Mouse (Mus musculus) lung, postnatal 36 days (tissue): ENCODE measurements around the gene Olfr1424.
"Not testable (repeated sequence)": the region's sequence is repeated elsewhere in the genome, so short reads cannot be mapped to it uniquely, and the experiment has no call there.

ENCODE experiments used
- DNase-seq: peaks from one replicate; pipeline ENCODE4 v3.0.0; 2022; ENCODE audit warnings: mixed read lengths

Gene Olfr1424

DNA sequence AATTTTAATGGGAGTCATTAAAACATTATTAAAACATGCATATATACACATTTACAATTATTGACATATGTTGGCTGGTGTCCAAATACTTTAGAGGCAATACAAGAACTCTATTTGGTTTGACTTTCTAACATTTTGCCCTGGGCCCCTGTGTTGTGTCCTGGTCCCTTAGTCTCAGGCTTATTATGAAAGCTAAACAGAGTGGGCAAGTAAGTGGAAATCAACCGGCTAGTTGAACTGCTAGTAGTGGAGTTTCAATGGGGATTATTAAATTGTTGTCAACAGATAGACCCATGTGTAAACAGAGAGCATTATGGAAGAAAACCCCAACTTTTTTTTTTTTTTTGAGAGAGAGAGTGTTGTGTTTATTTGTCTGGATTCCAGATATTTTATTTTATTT is at the start of gene Olfr1424:
TSS of gene Olfr1424 (minus strand) at position 101 of the 400 bp plus-strand sequence.
- DNase-seq: not testable (repeated sequence)

DNA sequence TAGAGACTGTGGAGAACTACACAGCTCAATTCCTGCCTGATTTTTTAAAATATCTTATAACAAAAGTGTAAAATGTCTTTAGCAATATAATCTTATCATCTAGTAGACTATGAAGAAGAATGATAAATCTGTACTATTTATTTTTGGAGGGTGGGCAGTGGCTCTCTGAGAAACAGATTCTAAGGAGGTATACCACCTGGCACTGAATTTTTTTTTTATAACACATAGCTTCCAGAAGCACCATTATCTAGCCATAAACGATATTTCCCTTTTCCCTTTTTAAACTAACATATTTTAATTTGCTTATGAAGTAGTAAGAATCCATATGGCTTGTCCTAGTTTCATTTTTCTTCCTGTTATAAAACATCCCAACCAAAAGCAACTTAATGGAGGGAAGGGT is 42.1 kb upstream of the Olfr1424 start:
- DNase-seq: no peak

DNA sequence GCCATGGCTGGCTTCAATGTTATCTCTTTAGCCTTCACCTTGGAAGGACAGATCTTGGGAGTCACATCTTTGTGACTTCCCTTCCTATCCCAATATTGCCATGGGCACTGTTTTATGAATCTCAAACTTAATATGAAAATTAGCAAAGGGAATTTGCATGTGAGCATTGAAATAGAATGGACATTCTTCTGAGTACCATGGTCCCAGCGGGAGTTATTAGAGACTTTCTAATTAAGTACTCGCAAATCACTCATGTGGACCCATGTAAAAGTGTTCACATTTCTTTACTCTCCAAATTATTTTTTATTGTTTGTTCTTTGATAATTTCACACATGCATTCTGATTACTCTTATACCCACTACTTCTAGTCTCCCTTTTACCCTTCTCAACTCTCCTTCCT is 40.8 kb upstream of the Olfr1424 start, which contains the start of gene Olfr1427:
TSS of gene Olfr1427 (minus strand) at position 101 of the 400 bp plus-strand sequence.
- DNase-seq: no peak

DNA sequence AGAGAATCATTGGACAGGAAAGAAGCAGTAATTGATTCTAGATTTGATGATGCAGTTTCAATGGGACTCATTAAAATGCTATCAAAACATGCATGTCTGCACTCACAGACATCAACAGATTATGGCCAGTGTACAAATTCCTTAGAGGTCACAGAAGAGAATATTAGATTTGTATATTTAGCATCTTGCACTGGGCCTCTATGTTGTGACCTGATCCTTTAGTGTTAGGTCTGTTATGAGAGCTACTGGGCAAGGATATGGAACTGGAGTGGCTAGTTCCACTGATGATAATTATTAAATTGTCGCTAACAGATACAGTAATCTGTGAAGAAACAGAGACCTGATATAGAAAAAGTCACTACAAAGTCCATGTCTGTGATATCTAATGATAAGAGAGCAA is 29.4 kb upstream of the Olfr1424 start, which contains the start of gene Olfr1426:
TSS of gene Olfr1426 (minus strand) at position 101 of the 400 bp plus-strand sequence.
- DNase-seq: no peak

DNA sequence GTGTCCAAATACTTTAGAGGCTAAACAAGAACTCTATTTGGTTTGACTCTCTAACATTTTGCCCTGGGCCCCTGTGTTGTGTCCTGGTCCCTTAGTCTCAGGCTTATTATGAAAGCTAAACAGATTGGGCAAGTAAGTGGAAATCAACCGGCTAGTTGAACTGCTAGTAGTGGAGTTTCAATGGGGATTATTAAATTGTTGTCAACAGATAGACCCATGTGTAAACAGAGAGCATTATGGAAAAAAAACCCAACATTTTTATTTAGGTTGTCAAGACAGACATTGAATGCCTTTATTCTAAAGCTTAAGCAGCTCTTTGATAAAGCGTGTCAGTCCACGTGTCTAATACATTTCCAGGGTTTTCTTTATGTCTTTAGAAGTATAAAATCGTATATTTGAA is 15.1 kb upstream of the Olfr1424 start, which contains the start of gene Olfr1425:
TSS of gene Olfr1425 (minus strand) at position 101 of the 400 bp plus-strand sequence.
- DNase-seq: not testable (repeated sequence)

DNA sequence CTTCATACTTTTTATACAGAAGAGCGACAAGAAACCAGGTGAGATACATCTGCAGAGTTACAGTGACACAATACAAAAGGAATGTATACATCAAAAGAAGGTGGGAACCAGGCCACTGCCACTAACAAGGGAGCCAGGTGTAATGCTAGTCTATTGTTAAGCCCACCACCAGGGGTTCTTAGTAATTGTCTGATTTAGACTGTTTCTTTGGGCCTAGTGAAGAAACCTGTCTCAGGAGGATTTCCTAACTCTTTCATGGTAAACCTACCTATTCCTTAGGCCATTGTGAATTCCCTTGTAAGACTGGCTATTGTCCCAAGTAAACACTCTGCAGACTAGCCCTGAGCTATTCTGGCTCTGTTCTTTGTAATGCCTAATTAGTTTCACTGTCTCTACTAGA is 7.1 kb upstream of the Olfr1424 start:
- not testable (repeated sequence) for DNase-seq

GRCm38 (mm10) chr19:12067806-12068205 is 5.3 kb upstream of the Olfr1424 start:
- DNase-seq: not testable (repeated sequence)

DNA sequence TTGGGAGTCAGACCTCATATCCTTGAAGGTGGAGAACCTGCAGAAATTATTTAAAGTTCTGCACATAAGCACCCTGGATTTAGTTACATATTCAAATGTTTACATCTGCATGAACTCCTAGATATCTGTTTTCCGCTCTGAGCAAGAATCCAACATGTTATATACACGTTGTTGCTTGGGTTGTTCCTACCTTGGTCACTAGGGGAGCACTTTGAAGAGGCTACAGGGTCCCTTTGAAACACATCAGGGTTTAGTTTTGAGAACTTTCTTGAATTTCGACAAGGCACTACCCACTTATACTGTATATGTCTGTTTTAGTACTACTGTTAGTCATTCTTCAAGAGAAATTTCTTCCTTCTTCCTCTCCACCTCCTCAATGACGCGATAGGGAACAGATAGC is 19.3 kb downstream of the Olfr1424 start:
- DNase-seq: no peak

DNA sequence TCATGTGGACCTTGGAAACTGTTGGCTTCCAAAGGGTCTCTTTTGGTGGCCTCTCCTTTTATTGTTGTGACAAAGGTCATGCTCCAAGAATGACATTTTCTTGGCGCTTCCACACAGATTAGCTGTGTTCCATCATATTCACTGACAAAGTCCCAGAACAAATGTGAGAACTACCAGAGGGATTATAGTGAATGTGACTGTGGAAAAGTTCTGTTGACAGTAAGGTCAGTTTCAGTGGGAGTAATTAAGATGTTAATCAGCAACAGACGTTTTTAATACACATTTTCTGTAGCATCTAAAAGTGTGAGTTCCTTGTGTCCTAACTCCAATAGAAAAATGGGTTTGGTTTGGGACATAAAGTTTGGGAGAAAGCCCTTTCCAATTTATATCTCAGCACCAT is 21.3 kb downstream of the Olfr1424 start, which contains the start of gene Olfr1423:
TSS of gene Olfr1423 (minus strand) at position 101 of the 400 bp plus-strand sequence.
- no peak for DNase-seq

- DNase-seq: no peak
Measured at GRCm38 (mm10) chr19:12037727-12038126, 24.8 kb downstream of the Olfr1424 start.

DNA sequence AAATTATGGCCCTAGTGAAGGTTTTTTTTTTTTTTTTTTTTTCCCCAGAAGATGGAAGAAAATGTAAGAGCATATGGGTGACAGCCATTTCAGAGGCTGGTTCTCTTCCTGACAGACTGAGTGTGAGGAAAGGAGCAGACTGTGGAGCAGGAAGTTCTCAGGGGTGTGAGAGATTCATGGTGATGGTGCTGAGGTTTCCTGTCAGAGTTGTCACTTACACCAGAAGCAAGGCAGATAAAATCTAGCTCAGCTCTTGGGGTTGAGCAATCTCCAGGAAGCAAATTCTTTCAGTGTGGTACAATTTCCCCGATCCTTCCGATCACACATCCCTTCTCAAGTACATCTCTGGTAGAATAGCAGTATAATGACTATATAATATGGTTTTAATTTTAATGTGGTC is 35.9 kb downstream of the Olfr1424 start:
- DNase-seq: no peak

GRCm38 (mm10) chr19:12025333-12025732 is 37.1 kb downstream of the Olfr1424 start:
- DNase-seq: no peak

DNA sequence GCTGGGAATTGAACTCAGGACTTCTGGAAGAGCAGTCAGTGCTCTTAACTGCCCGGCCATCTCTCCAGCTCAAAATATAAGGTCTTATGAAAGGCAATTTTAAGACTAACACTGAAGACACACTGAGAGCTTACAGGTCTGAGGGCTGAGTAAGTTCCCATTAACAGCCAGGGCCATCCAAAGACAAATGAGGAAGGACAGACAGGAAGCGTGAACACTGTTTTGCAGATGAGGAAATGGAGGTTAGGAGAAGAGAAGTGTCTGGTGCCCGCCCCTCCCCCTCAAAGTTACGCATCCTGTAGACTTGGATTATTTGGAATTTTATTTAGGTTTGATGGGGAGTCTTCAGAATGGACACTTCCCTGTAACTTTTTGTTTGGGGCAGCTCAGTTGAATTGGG is 38.3 kb downstream of the Olfr1424 start:
- no peak for DNase-seq

GRCm38 (mm10) chr19:12016192-12016591 is 46.3 kb downstream of the Olfr1424 start:
- DNase-seq: no peak

DNA sequence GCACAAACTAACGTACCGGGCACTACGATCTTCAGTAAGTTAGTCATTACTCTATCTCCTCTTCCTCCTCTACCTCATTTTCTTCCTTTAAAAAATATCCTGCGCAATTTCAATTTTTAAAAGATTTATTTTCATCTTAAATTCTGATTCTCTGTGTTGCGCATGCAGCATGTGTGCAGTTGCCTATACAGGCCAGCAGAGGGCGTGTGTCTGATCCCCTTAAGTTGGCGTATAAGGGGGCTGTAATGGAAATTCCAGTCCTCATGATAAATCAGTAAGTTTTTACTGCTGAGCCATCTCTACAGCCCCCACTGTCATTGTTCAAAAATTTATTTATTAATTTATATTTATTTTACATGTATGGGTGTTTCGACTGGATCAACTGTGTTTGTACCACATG is 46.8 kb downstream of the Olfr1424 start:
- no peak for DNase-seq

DNA sequence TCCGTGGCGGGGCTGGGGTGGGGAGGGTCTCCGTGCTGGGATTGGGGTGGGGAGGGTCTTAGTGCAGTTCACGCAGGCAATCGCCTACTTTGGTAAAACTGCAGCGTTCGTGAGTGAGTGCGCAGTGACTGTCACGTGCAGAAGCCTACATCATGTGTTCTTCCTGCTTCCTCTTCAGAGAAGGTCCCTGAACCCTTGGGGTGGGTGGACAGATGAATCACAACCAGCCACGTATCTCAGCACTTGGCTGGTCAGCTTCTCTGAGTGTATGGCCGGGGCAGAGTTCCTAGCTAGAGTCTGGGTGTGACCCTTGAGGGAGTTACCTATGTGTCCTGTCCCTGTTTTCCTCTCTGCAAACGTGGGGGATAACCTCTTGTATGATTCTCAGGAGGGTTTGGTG is 49.3 kb downstream of the Olfr1424 start:
- DNase-seq: peak; percentile 77

DNA sequence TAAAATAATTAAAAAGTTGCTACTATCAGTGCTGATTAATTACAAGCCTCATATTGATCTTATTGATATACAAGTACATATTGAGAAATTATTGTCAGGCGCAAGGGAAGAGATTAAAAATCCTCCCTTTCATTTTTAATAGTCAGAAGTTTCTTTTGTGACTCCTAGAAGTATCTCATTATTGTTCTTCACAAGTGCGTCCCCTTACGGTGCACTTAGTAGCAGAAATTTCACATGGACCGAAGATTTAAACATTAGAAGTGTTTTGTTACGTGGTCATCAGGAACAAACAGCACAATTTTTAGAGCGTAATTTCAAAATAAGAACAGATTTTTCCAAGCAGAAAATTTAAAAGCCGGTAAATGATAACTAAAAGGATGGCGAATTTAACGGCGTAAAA is 49.9 kb downstream of the Olfr1424 start:
- DNase-seq: no peak

DNA sequence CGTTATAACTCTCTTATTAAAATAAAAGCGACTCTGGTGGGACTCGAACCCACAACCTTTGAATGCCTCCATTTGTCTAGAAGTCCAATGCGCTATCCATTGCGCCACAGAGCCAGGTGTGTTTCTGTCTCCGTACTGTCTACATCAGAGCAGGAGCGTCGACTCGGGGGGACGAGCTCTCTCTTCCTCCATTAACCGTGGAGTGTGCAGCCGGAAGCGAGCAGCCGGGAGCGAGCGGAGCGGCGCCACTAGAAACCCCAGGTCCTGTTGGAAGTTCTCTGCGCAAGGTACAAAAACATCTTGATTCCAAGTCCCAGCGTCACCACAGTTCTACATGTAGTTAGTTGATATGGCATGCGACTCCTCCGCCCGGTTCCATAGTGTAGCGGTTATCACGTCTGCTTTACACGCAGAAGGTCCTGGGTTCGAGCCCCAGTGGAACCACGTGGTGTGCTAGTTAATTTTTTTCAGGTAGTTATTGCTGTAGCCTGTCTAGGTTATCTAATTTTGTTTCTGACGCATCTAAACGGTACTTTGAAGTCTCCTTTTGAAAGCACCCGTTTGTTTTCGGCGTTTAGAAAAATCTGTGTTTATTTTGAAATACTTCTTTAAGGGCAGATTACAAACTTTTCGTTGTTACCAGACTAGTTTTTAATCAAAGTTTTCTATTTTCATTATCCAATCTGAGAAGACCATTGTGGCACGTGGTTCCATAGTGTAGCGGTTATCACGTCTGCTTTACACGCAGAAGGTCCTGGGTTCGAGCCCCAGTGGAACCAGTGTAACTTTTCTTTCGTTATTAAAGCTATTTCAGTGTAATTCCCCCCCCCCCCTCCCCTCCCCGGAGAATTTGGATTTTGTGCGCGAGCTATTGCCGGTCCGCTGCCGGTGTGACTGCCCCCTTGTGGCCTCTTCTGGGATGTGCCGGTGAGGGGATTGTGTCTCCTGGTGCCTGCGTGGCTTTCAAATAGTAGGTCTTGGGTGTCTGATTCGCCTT is 50.6 kb downstream of the Olfr1424 start:
- DNase-seq: peak; percentile 95

DNA sequence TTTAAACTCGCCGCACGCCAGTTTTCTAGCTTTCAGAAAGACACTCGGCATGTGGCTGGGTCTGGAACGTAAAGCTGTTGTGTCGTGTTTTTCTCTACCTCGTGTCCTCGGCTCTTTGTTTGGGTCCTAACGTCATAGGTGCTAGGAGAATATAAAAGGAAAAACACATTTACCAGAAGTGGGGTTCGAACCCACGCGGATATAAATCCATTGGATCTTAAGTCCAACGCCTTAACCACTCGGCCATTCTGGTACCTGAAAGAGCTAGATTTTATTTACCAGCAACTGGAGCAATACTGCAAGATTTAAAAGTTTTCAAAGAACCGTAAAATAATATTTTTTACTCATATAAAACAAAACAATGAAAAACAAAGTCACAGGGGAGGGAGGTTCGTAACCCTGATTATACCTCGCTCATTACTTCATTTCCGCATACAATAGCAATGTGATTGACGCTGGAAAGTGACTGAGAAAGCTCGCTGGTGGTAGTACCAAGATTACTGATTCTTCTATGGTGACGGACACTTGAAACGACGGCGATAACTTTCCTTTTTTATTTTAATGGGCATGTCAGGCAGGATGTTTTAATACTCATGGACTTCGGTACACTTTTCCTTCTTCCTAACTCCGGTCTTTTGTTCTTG is 51.4 kb downstream of the Olfr1424 start:
- DNase-seq: peak; percentile 88

DNA sequence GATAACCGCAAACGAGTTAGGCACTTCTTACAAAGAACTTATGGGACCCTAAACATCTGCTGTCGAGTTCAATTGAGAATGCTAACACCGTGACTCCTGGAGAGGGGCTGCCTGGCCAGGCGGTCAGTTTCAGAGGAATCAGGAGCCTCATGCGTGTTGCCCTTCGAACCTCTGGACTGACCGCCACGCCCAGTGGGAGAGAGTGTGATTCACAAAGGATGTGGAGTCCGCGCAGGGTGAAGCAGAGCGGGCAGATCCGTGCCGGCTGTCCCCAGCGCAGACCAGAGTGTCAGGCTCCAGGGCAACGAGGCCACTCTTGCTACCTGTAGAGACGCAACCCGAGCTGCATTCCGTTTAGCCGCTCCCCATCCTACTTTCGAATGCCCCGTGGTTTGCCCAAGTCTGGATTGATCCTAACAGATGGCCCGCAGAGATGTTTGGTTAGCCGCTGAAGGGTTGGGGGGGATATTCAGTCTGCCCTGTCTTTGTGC is 52.2 kb downstream of the Olfr1424 start:
- peak; percentile 74 for DNase-seq

- peak; percentile 89 for DNase-seq
Measured at GRCm38 (mm10) chr19:12009501-12010280, 52.8 kb downstream of the Olfr1424 start.
